Mouse (Mus musculus) cerebellum, adult (tissue): ENCODE measurements around the gene Vmn1r85.
"Not testable (repeated sequence)": the region's sequence is repeated elsewhere in the genome, so short reads cannot be mapped to it uniquely, and the experiment has no call there.

Experiments used
- ATAC-seq: cut with Nextera tagmentation; 2 replicates; pipeline ENCODE4 v1.9.2; 2017; ENCODE audit warnings: mild to moderate bottlenecking, moderate library complexity, mixed read lengths; ENCODE audit not compliant: insufficient number of reproducible peaks, low FRiP score, low TSS enrichment

The Vmn1r85 gene

DNA sequence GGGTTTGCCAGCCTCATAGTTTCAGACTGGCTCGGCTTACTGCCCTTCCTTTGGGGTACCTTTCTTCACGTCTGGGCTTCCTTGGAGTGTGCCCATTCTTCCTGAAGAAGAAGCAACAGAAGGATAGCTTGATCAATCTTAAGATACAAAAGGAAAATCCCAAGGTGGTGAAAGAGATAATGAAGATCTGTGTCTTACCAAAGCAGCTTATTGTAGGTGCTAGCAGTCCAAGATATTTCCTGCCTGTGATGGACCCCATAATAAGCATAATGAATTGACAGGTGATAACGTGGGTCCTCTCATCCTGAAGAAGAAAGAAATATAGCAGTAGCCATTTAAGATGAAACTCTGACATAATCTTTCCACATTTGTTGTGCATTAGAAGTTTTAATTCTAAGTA is at the start of gene Vmn1r85:
TSS of gene Vmn1r85 (minus strand) at position 101 of the 400 bp plus-strand sequence.
- ATAC-seq, result no peak

DNA sequence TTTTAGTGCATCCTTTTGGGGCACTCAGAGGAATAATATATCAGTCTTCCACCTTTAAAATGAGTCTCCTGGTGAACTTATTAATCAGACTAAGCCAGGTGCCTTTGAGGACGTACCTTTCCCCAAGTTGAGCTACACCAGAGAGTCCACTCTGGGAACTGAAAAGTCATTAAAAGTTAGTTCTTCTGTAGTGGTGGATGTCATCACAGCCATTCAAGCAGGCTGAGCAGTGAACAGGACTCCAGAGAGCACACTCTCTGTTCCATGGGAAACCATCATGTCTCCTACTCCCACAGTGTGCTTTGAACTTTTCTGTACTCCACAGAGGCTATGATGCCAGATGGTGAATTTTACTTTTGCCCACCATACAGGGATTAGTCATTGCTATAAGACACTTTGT is 45.1 kb upstream of the Vmn1r85 start, which contains the start of gene Vmn1r87:
TSS of gene Vmn1r87 (minus strand) at position 101 of the 400 bp plus-strand sequence.
- no peak for ATAC-seq

DNA sequence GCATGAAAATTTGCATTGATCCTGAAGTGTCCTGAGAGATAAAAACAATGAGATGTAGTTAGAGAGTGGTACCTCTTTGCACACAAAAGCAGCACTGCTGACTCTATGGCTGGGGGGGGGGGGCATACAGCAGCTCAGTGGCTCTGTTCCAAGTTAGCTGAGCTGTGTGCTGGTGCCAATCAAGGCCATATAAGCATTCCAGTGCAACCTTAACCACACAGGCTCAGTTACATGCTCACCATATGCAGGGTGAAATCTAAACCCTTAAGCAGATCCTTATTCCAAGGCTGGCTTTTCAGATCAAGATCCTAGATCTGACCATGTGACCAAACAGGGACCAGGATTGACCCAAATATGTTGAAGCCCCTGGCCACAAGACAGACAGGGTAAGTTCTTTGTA is 42.4 kb upstream of the Vmn1r85 start:
- ATAC-seq, result no peak

DNA sequence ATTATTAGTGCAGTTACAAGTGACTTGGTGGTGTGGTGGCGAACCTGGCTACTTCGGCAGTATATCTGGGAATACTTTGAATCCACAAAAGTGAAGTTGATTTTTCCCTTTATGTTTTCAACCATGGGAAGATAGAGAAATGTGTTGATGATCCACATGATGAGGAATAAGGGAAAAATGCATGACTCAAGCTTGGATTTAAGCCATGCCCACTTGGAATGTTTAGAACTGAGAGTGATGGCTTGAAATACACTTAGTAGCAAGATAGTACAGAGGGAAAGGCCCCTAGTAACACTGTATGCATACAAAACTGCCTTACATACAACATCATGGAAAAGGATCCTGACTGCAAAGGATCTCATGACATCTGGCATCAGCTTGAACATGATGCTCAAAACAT is 36.9 kb upstream of the Vmn1r85 start:
- no peak for ATAC-seq

DNA sequence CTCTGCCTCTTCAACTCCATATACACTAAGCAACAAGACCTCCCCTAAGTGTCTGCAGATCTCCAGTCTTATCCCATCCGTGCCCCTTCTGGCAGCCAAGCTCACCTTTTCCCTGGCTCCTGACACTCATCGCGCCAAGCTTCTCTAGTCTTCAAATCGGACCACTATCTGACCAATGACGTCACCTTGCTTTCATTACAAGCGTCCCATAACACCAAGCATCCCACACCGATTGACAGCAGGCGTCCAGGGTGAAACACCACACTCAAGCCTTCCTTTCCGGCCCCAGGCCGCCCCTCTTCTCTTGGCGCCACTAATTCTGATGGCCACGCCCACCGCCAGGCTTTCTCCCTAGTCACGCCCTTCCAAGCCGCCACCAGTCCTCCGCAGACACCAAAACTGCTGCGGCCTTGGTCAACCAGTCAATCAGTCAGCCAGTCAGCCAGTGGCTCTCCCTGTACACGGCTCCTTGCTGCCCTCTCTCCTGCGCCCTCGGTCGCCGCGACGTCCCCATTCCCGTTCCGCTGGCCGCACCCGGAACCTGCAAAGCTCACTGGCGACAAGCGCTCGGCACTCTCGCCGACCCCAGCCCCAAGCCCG is 28.7 kb upstream of the Vmn1r85 start:
- ATAC-seq, result peak; percentile 56; the same call in 1 of the 2 replicates

DNA sequence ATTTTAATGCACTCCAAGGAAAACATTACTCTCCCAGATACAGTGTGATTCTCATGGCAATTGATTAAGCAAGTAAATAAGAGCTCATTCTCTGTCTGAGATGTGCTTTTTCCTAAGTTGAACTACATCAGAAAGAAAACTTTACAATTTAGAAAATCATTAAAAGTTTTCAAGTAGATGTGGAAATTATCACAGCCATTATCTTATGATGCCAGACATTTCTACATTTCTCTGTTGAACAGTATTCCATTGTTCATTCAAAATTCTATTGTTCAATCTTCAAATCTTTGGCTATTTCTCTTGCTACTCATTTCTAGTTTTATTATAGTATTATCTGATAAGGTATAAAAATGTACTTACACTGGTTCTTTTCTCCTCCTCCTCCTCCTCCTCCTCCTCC is 24.8 kb upstream of the Vmn1r85 start, which contains the start of gene Vmn1r86:
TSS of gene Vmn1r86 (minus strand) at position 101 of the 400 bp plus-strand sequence.
- ATAC-seq, result no peak

DNA sequence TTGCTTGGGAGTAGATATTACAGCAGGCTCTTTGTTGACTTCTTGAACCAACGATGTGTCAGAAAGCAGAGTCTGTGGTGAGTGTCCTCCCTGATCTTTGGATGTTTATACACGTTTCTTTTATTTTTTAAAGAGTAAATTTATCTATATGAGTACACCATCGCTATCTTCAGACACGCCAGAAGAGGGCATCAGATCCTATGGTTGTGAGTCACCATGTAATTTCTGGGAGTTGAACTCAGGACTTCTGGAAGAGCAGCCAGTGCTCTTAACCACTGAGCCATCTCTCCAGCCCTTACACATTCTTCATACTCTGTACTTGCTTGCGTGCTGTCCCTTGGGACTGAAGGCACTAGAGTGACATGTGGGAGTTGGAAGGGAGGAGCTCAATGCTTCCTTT is 22.7 kb downstream of the Vmn1r85 start:
- no peak for ATAC-seq

DNA sequence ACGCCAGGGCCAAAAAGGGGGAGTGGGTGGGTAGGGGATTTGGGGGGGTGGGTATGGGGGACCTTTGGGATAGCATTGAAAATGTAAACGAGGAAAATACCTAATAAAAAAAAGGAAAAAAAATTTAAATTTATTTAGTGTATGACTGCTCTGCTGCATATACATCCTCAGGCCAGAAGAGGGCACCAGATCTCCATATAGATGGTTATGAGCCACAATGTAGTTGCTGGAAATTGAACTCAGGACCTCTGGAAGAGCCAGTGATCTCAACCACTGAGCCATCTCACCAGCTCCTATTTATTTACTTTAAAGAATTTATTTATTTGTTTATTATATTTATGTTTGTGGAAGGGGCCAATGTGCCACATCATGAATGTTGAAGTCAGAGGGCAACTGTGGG is 31.6 kb downstream of the Vmn1r85 start:
- ATAC-seq, result not testable (repeated sequence)

DNA sequence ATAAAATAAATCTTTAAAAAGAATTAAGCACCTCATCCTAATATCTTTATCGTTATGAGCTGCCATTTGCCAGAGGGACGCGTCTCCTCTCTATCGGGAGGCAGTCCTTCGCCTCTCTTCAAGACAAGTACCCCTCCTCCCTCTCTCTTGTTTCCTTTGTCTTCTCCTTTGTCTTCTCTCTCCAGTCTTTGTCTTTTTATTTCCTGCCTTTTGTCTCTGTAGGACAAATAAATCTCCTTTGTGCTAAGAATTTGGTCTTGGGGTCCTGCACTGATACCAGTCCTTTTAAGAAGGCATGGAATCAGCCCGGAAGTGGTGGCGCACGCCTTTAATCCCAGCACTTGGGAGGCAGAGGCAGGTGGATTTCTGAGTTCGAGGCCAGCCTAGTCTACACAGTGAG is 35.4 kb downstream of the Vmn1r85 start:
- ATAC-seq, result no peak

DNA sequence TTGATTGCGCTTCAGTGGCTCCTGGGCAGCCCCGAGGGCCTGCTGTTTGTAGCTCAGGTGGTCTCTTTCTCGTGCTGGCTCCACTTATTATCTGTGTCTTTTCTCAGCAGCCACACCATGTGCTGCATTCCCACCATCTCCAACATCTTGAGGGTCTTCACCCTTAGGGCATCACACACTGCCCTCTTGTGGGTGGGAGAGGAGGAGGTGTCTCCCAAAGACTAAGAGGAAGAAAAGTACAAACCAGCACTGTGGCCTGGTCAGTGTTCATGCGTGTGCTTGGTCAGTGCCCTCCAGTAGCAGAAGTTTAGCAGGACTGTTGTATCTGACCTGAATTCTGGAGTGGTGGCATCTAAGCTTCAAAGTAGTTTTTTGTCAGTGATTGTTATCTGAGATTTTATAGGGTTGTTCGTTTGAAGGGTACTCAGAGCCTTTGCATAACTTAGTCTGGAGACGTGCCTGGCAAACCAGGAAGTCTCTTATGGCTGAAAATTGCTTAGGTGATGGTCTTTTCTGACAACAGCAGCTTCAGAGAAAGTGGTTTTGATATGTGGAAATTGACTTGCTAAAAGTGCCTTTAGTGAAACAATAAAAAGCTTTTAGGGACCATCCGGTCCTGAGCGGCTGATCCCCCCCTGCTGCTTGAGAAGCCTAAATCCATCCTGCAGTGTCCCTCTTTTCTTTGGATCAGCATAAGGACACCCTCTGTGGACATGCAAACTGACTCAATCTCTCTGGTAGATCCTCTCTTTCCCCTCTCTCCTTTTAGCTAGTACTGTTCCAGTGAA is 37.9 kb downstream of the Vmn1r85 start:
- ATAC-seq, result no peak

DNA sequence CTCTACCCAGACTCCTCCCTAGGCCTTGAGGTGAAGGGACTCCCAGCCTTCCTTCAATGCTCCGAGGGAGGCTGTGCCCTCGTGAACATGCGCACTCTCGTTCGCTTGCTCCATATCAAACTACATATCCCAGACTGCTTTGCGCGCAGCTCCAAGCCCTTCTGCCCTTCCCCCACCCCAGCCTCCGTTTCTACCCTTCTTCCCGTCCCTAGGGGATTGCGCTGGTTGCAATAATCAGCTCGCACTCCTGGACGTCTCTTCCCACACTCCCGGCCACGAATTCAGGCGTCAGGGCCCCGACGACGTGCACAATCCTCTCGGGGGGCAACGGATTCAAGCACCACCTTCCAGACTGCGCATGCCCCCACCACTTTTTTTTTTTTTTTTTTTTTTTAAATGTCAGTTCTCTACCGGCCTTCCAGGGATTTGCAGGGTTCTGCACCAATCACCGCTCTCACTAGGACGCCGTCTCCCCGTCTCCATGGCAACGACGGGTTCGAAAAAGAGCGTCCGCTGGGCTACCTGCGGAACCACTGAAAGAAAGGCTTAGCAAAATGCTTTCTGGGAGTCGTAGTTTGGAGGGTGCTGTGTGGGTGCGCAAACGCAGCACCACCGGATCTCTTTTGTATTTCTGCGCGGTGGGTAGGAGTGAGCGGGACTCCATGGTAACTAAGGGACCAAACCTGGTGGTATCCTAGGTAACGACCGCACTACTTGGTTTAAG is 40.5 kb downstream of the Vmn1r85 start, which contains the start of gene Mzf1:
TSS of gene Mzf1 (minus strand) at position 478 of the 724 bp plus-strand sequence.
- peak; percentile 95 for ATAC-seq

DNA sequence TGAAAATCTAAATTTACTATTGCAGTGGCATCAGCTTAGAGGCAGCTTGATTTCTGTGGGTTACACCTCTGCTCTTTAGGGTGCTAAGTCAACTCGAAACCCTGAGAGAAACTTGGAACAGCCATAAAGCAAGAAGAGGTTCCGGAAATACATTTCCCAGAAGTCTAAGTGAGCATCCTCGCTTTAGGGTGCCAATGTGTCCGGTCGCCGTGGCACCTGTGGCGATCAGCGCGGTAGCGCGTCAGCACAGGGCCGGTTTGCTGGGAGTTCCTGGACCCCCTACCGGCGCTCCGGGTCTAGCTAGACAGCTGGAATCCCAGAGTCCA is 41.0 kb downstream of the Vmn1r85 start:
- ATAC-seq, result no peak; the same call in 1 of the 2 replicates

DNA sequence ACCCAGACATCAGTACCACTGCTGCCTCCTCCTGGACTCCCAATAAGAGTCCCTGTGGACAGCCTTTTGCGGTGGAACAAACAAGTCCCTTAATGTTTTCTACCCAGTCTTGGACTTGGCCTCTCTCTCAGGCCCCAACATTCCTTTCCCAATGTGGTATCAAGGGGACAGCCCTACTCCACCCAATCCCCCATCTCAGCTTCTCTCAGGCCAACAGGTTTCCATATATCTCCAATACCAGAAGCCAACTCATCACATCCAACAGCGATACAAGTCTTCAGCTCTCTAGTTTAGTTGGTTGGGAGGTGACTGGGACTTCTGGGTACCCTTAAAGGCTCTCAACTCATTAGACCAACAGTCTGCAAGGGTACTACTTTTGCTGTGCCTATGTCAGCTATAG is 41.5 kb downstream of the Vmn1r85 start:
- no peak for ATAC-seq

DNA sequence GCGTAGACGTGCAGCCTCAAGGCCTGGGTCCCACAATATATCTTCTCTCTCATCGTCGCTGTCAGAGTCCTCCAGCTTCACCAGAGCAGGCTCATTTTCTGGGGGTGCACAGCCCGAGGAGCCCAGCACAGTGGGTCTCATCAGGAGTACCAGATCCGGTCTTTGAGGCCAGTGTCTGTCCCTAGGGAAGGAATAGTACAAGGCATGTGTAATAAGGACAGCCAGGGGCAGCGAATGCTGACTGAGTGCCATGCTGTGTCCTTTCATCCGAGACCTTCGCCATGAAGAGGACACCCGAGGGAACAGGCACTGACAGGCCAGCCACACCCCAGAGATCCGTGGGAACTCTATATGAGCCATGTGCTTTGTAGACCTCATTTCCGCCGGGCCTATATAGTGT is 42.0 kb downstream of the Vmn1r85 start:
- no peak for ATAC-seq

DNA sequence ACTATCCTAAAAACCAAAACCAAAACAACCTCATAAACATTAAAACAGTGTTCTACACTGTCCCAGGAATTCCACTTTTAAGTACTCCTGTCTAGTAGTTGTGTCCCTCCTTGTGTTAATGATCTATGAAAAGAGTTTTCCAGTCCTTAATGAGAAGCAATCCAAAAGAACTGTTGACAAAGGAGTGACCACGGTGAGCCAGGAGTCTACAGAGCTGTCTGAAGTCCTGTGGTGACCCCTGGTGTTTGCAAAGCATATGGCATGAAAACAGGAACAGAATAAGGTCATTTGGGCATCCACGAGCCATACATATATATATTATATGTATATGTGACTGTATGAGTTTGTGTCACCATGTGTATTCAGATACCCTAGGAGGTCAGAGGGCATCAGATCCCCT is 48.9 kb downstream of the Vmn1r85 start:
- no peak for ATAC-seq

DNA sequence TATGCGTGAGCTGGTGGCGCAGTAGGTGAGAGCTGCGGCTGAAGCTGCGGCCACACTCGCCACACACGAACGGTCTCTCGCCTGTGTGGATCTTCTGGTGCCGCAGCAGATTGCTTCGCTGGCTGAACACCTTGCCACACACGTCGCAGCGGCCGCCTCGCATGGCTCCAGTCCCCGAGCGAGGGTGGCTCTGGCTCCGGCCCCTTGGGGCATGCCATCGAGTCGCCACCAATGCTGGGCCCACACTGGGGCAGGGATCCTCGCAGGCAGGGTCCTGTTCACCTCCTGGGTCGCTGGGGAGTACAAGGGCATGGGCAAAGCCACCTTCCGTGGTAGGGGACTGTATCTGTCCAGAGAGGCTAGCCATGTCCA is 50.7 kb downstream of the Vmn1r85 start:
- peak; percentile 16; the same call in 1 of the 2 replicates for ATAC-seq

DNA sequence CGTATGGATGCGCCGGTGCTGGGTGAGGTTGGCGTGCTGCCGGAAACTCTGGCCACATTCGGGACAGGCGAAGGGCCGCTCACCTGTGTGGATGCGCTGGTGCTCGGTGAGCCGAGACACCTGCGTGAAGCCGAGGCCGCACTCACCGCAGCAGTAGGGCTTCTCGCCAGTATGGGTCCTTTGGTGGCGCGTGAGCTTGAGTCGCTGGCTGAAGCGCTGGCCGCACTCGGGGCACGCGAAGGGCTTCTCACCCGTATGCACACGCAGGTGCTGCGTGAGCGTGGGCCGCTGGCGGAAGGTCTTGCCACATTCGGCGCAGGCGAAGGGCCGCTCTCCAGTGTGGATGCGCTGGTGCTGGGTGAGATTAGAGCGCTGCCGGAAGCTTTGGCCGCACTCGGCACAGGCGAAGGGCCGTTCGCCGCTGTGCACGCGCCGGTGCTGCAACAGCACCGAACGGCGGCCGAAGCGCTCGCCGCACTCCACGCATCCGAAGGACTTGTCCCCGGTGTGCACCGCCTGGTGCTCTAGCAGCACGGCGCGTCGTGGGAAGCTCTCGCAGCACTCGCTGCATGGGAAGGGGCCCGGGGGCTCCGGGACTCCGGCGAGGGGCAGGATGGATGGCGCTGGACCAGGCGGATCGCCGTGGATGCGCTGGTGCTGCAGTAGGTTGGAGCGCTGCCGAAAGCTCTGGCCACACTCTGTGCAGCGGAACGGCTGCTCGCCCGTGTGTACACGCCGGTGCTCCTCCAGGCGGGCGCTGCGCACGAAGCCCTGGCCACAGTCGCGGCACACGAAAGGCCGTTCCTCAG is 51.3 kb downstream of the Vmn1r85 start:
- peak; percentile 53 for ATAC-seq

DNA sequence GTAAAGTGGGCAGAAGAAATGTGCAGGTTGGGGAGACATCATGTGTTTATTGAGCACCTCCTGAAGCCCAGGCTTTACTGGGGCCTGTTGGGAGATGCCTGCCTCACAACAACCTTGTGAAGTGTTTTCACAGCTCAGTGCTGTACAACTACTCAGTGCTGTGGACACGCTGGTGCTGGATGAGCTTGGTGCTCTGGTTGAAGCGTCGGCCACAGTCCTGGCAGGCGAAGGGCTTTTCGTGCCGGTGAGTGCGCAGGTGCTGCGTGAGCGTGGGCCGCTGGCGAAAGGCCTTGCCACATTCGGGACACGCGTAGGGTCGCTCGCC is 51.9 kb downstream of the Vmn1r85 start:
- ATAC-seq, result peak; percentile 2; the same call in 1 of the 2 replicates

DNA sequence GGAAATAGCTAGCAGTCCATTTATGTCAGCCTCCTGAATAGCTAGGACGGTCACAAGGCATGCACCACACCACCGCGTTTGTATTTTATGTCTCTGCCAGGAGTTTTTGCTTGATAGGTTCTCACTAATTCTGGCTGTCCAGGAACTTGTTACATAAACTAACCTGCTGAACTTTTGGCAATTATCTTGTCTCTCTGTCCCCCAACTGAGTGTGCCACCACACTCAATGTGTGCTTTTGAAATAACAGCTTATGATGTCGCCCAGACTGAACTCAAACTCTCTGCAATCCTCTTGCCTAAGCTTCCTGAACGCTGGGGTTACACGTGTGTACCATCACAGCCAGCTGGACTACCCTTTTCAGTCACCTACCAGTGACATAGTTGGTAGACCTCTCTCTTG is 52.5 kb downstream of the Vmn1r85 start:
- ATAC-seq, result no peak

DNA sequence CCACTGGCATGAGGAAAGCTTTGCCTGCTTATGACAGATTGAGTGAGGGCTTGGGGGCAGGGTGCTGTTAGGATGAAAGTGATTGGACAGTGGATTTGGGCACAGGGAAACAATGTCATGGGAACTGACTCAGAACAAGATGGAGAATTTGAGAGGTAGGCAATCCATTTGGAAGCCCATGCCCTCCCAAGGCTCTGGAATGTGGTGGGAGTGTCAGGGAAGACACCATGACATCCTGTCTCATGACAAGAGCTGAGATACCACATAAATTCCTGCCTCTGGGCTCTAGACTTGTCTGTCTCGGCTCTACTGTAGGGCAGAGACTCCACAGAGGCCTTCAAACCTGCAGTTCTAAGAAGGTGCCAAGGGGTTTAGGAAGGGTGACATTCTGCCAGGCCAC is 53.7 kb downstream of the Vmn1r85 start:
- no peak for ATAC-seq

DNA sequence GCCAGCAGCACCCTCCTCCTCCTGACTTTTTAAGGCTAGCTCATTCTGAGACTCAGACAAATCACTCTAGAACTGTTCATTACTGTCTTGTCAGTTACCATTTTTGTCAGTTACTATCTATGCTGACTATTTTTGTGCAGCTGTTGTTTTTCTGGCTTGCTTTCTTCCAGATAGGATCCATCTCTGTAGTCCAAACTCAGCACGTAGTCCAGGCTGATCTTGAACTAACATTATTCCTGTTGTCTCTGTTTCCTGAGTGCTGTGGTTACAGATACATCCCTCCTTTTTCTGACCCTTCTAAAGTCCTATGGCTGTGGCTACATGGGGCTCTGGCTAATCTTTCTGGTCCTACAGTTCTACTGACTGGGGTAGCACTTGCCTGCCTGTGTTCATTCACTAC is 55.8 kb downstream of the Vmn1r85 start:
- no peak for ATAC-seq
